18 mouse cellular contexts compared by ENCODE assay signal in genomic region chr2:5467537-5467936, GRCm38 (mm10).
"Had no signal": no experiment of that assay in that cellular context is flagged by ENCODE, and none has a peak within 500 bp of the region (broad histone marks: within the 10 kb centered on the region; RNA-seq: fewer than 3 reads in every experiment).

No protein-coding gene starts in this region.

- H3K36me3 ChIP-seq: lung, embryonic 15.5 days; midbrain, embryonic 12.5 days; midbrain, embryonic 15.5 days; neural tube, embryonic 12.5 days had no signal

- H3K27ac ChIP-seq: lung, embryonic 15.5 days; macrophage; midbrain, embryonic 12.5 days; midbrain, embryonic 15.5 days; neural tube, embryonic 12.5 days had no signal

- DNase-seq: liver, postnatal 0 days; lung, adult 2 months; lung, postnatal 14 days; lung, postnatal 36 days; right cerebral cortex, adult 18-20 months; right cerebral cortex, postnatal 25 days; right cerebral cortex, postnatal 4 days; spleen, adult 18-20 months; thymus, adult 18-20 months; thymus, postnatal 14 days; thymus, postnatal 36 days had no signal

- H3K4me2 ChIP-seq: lung, embryonic 15.5 days; midbrain, embryonic 12.5 days; midbrain, embryonic 15.5 days; neural tube, embryonic 12.5 days had no signal

- ATAC-seq: liver, postnatal 0 days; lung, postnatal 0 days; midbrain, embryonic 15.5 days had no signal

- H3K9ac ChIP-seq: liver, postnatal 0 days; lung, embryonic 15.5 days; midbrain, embryonic 12.5 days; midbrain, embryonic 15.5 days; neural tube, embryonic 12.5 days had no signal

- H3K27me3 ChIP-seq: lung, embryonic 15.5 days; megakaryocyte, embryonic 14.5 days; midbrain, embryonic 12.5 days; midbrain, embryonic 15.5 days; neural tube, embryonic 12.5 days had no signal

- H3K4me3 ChIP-seq: lung, embryonic 15.5 days; megakaryocyte, embryonic 14.5 days; midbrain, embryonic 12.5 days; midbrain, embryonic 15.5 days; neural tube, embryonic 12.5 days had no signal

- H3K9me3 ChIP-seq: lung, embryonic 15.5 days; midbrain, embryonic 12.5 days; midbrain, embryonic 15.5 days; neural tube, embryonic 12.5 days had no signal

- H3K4me1 ChIP-seq: lung, embryonic 15.5 days; megakaryocyte, embryonic 14.5 days; neural tube, embryonic 12.5 days had no signal
